Mouse (Mus musculus): ENCODE data around the gene Hoxa11.

Gene Hoxa11

GRCm38 (mm10) chr6:52245757-52246142, at the start of gene Hoxa11:
TSS of gene Hoxa11 (minus strand) at chr6:52245810.
- DNase-seq (ENCODE audit: low read depth) = no peak

DNA sequence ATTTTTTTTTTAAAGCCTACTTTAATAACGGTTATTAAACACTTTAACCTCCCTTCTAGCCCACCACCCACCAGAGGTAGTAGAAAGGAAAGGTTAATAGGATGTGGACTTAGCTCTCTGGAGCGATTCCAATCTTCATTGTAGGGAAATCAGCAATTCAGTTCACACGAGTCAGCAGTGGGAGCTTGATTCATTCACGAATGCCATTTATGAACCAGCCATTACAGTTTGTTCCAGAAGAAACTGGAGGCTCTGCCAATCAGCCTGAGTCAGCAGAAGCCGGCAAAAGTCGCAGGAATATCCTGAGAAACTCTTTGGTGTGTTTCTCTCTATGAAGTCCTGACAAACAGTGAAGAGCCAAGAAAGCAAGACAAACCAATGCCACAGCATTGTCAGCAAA, 49.0 kb upstream of the Hoxa11 start:
- no peak for DNase-seq (ENCODE audit: low read depth)

GRCm38 (mm10) chr6:52292328-52292727, 46.7 kb upstream of the Hoxa11 start:
- no peak for DNase-seq (ENCODE audit: low read depth)

- no peak for DNase-seq (ENCODE audit: low read depth)
Observed at GRCm38 (mm10) chr6:52291021-52291860, 45.6 kb upstream of the Hoxa11 start.

DNA sequence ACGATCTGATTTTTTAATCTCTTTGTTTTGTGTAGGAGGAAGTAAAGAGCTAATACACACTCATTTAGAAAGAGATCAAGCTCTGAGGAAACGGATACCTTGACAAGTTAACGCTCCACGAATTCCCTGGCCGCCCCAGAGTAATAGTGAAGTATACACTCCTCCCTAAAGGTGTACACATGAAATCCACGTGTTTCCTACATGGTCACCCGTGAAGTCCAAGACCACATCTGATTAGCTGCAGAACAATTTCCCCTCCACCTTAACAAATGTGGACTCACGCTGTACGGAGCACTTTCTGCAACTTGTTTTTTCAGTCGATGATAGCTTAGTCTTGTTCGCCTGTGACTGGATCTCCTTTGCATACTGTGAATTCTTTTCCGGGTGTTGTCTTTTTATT, 44.6 kb upstream of the Hoxa11 start:
- no peak for DNase-seq (ENCODE audit: low read depth)

DNA sequence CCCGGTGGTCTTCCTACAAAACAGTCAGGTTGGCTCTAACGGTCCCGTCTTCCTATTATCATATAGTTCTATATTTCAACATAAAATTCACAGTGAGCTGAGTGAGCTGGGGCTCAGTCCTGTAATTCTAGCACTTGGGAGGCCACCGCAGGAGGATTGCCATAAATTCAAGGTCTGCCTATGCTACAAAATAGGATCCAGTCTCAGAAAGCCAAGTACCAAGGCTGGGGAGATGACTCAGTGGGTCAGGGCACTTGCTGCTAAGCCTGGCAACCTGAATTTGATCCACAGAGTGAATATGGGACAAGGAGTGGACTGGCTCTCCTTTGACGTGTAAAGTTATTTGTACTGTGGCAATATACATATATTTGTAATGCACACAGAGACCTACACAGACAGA, 38.3 kb upstream of the Hoxa11 start:
- no peak for DNase-seq (ENCODE audit: low read depth)

DNA sequence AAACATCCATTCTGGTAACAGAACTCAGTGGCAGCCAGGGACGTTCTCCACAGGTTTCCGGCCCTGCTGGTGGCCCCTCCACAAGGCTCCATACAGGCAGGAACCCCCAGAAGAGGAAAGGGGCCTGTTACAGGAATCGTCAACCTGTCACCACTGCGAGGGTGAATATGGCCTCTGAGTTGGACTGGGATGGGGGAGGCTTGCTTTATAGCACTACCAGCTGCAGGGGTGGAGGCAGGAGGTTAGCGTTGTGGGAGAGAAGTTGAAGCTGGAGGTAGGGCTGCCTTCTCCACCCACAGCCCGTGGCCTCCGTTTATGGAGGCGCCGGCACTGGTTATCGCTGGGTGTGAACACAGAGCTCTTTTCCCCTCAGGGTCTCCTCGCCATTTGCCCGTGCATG, 35.5 kb upstream of the Hoxa11 start:
- no peak for DNase-seq (ENCODE audit: low read depth)

- DNase-seq (ENCODE audit: low read depth) = no peak
Observed at GRCm38 (mm10) chr6:52276920-52277319, 31.3 kb upstream of the Hoxa11 start.

GRCm38 (mm10) chr6:52276382-52276781, 30.8 kb upstream of the Hoxa11 start:
- DNase-seq (ENCODE audit: low read depth) = no peak

- DNase-seq (ENCODE audit: low read depth) = no peak
Observed at GRCm38 (mm10) chr6:52275563-52276280, 30.1 kb upstream of the Hoxa11 start.

GRCm38 (mm10) chr6:52274576-52274975, 29.0 kb upstream of the Hoxa11 start:
- DNase-seq (ENCODE audit: low read depth) = no peak

DNA sequence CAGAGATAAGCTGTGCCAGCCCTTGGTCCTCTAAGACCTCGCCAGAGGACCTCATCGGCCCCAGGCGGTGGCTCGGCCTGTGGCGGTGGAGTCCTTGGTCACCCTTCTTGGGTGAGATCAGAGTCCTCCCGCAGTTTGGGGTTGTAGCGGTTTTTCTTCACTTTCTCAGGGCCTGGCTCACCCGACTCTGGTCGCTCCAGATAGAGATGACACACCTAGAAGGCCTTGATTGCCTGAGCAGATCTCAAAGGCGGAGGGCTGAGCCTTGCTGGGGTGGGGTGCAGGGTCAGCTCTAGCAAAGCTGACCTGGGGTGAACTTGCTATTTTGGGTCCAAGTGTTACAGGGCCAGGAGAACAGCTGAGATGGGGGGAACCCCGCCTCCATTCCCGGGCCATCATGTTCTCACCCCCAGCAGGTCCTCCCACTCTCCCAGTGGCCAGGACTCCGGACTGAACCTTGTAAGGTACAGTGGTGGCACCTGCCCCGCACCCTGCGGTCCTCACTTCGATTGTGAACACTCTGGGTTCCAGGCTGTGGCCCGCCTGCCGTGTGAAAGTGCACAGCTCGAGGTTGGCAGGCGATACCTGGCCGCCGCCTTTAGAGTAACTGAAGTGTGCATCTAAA, 28.2 kb upstream of the Hoxa11 start:
- no peak for DNase-seq (ENCODE audit: low read depth)

DNA sequence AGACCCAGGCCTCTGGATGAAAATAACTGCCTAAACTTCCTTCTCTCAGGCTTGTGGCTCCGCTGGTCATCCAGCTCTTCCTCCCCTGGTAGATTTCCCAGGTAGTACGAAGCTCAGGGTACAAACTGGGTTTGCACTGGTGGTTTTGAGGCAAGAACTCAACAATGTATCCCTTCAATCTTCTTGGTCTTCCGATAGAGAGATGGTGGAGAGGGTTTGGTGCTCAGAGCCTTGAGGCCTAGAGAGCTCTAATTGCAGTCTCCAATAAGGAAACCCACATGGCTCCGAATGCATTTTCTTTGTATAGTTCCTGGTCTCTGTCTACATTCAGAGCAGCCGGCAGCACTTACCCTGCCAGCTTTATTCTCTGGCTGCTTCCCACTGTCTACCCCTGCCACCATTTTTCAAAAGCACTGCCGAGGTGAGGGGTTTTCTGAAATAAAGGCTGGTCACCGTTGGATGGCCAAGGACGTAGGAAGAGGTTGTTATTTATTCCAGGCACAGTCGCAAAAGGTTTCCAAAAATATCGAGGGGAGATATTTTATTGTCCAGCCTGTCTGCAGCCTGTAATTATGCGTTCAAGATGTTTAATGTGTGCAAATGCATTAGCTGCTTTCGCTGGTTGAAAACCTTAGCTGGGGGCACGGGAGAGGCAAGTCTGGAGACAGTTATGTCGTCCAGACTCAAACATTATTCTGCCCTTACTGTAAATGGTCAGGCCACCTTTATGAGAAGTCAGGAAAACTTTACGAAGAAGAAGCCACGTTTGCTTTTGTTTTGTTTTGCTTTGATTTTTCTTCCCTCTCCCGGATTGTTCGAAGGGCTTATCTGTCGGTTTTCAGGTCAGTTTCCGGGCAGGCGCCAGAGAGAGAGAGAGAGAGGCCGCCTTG, 27.4 kb upstream of the Hoxa11 start:
- no peak for DNase-seq (ENCODE audit: low read depth)

GRCm38 (mm10) chr6:52270494-52271480, 25.2 kb upstream of the Hoxa11 start:
- peak; percentile 72 for DNase-seq (ENCODE audit: low read depth)

GRCm38 (mm10) chr6:52268756-52269155, 23.1 kb upstream of the Hoxa11 start:
- no peak for DNase-seq (ENCODE audit: low read depth)

DNA sequence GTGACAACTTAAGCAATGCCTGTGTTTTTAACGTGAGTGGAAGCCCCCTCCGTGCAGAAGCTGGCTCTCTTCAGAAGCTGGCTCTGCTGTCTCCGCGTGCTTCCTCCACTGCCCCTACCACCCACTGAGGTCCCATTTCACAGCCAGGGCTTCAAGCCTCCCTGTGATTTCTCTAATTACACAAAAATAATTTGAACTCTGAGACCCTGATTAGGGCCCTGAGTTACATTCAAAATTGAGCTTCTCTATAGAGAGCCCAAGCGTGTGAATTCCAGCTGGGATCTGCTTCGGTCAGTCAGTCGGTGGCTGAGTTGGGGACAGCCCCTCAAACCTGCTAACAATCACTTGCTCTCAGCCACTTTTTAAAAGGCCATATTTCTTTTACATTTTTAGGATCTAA, 22.7 kb upstream of the Hoxa11 start:
- no peak for DNase-seq (ENCODE audit: low read depth)

GRCm38 (mm10) chr6:52267691-52268090, 22.1 kb upstream of the Hoxa11 start:
- no peak for DNase-seq (ENCODE audit: low read depth)

- no peak for DNase-seq (ENCODE audit: low read depth)
Observed at GRCm38 (mm10) chr6:52267221-52267620, 21.6 kb upstream of the Hoxa11 start.

DNA sequence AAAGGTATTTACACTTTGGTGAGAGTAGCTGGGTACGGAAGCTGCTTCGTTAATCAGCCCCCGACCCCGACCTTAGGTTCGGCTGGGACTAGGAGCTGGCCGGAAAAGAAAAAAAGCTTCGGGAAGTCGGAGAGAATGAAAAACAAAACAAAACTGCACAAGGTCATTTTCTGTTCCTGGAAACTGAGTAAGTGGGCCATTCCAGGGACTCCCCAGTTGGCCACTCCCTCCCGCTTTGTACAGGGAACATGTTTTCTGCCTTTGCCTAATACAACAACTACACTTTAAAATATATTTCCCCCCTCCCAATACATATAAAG, 21.0 kb upstream of the Hoxa11 start:
- DNase-seq (ENCODE audit: low read depth) = no peak

DNA sequence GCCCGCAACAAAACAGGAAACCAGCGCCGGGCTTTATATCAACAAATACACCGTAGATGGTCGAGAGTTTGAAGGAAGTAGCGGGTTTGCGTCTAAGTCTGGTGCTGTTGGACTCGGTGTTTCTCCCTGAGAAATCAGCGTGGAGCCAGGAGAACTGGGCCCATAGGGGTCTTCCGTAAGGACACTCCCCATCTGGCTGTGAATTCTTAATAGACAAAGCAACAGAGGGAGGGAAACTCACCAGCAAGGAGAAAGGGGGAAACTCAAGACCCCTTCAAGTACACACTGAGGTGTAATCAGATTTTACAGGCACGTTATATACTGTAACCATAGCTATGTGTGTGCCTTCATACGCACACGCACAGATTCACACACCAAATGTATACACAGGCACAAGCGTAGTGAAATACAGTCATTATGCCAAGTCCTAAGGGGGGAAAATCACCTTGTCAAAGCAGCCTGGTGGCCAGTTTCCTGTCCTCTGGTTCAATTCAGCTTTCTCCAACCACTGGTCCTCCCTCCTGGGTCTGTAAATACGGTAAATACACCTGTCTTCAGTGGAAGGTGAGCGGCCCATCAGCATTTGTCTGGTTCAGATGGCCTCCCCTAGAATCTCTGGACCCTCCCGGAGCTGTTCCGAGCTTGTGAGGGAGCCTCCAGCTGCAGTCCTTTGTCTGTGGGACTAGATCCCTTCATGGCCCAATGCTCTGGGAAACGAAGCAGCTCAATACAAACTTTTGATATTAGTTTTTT, 20.5 kb upstream of the Hoxa11 start:
- DNase-seq (ENCODE audit: low read depth) = no peak

Data from induced T-regulatory cell, adult 2 months (primary cell).